Mouse (Mus musculus): Measurements from ENCODE around the gene Lin7c. TPM values are rescaled to one million over a fixed set of nuclear protein-coding genes. Genes with fewer than 3 reads are reported as not detected.

Gene Lin7c
- total and polyA plus RNA-seq, 3 experiments, result 6.9 to 43.6 (median 43.3) TPM

GRCm38 (mm10) chr2:109935194-109935593, 44.5 kb downstream of the Lin7c start:
- Histone ChIP-seq H3K27ac (no peak overlapping the region), H3K9ac (ENCODE audit: low read depth, low read length) (no peak overlapping the region), H3K4me1 (ENCODE audit: control insufficient read depth, insufficient read depth, low read length) (peaks cover 1% of the 10 kb centered on the region), H3K36me3 (ENCODE audit: control insufficient read depth, insufficient read depth, low read length) (peaks cover 4% of the 10 kb centered on the region; the same call in 1 of the 2 replicates), H3K27me3 (ENCODE audit: control insufficient read depth, insufficient read depth, low read length) (no peaks in the 10 kb centered on the region), H3K4me3 (no peak overlapping the region), H3K79me2 (replicated peaks; ENCODE audit: control insufficient read depth, insufficient read depth, low read length) (peaks cover 2% of the 10 kb centered on the region; the same call in 1 of the 2 replicates)
- DNase-seq, result no peak
- intact Hi-C loops (cut with DNase I), result no loop called here
- TF ChIP-seq EP300 (IDR thresholded peaks at IDR 0.05; ENCODE audit: insufficient read depth, low read depth, low read length) (no peak), POLR2A (IDR thresholded peaks at IDR 0.05; ENCODE audit: insufficient read depth, low read depth, low read length) (no peak), CTCF (IDR thresholded peaks at IDR 0.05) (no peak)
- 98% methylated on average over 3 of the region's 3 CpGs for WGBS

DNA sequence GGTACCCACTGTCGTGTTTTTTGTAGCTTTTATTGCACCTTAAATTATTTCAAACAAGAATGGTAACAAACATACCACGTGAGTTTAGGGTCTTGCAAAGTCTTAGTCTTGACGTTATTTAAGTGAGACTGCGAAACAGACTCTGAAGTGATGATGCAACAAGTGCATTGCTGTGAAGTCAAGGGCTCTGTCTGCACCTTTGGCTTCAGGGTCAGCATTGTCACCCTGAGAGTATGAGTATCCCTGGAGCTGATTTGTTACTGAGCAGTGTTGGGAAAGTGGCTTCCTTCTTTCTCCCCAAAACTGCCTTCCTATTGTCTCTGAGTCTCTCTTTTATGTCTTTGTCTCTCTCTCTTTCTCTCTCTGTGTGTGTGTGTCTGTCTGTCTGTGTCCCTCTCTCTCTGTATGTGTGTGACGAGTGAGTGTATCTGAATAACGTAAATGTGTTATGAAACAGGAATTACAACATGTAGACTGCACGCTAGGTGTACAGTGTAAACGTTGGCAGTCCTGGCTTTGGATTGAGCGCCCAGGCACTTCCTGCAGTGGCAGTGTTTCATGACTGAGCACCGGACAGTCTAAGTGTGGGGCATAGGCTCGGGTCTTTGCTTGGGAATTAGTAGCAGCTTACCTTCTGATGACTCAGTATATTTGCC, 45.2 kb downstream of the Lin7c start:
- H3K27me3 ChIP-seq (ENCODE audit: control insufficient read depth, insufficient read depth, low read length), result no peaks in the 10 kb centered on the region
- no peak overlapping the region for H3K4me3 ChIP-seq
- H3K9ac ChIP-seq (ENCODE audit: low read depth, low read length), result no peak overlapping the region
- H3K36me3 ChIP-seq (ENCODE audit: control insufficient read depth, insufficient read depth, low read length), result peaks cover 4% of the 10 kb centered on the region; the same call in 1 of the 2 replicates
- H3K79me2 ChIP-seq (replicated peaks; ENCODE audit: control insufficient read depth, insufficient read depth, low read length), result peaks cover 2% of the 10 kb centered on the region; the same call in 1 of the 2 replicates
- WGBS, result 67% methylated on average over 11 of the region's 11 CpGs
- no peak overlapping the region for H3K27ac ChIP-seq
- peaks cover 1% of the 10 kb centered on the region for H3K4me1 ChIP-seq (ENCODE audit: control insufficient read depth, insufficient read depth, low read length)
- TF ChIP-seq EP300 (IDR thresholded peaks at IDR 0.05; ENCODE audit: insufficient read depth, low read depth, low read length) (no peak), CTCF (IDR thresholded peaks at IDR 0.05) (no peak), POLR2A (IDR thresholded peaks at IDR 0.05; ENCODE audit: insufficient read depth, low read depth, low read length) (no peak)
- intact Hi-C loops (cut with DNase I), result no loop called here
- DNase-seq, result no peak

GRCm38 (mm10) chr2:109936410-109936755, 45.7 kb downstream of the Lin7c start:
- intact Hi-C loops (cut with DNase I), result no loop called here
- Histone ChIP-seq H3K4me1 (ENCODE audit: control insufficient read depth, insufficient read depth, low read length) (peaks cover 1% of the 10 kb centered on the region), H3K79me2 (replicated peaks; ENCODE audit: control insufficient read depth, insufficient read depth, low read length) (peaks cover 2% of the 10 kb centered on the region; the same call in 1 of the 2 replicates), H3K27me3 (ENCODE audit: control insufficient read depth, insufficient read depth, low read length) (no peaks in the 10 kb centered on the region), H3K4me3 (no peak overlapping the region), H3K36me3 (ENCODE audit: control insufficient read depth, insufficient read depth, low read length) (peaks cover 4% of the 10 kb centered on the region; the same call in 1 of the 2 replicates), H3K9ac (ENCODE audit: low read depth, low read length) (no peak overlapping the region), H3K27ac (no peak overlapping the region)
- TF ChIP-seq CTCF (IDR thresholded peaks at IDR 0.05) (no peak), EP300 (IDR thresholded peaks at IDR 0.05; ENCODE audit: insufficient read depth, low read depth, low read length) (no peak), POLR2A (IDR thresholded peaks at IDR 0.05; ENCODE audit: insufficient read depth, low read depth, low read length) (no peak)
- 73% methylated on average over 2 of the region's 2 CpGs for WGBS
- DNase-seq, result no peak

GRCm38 (mm10) chr2:109941973-109942444, 51.4 kb downstream of the Lin7c start:
- H3K27me3 ChIP-seq (ENCODE audit: control insufficient read depth, insufficient read depth, low read length), result no peaks in the 10 kb centered on the region
- intact Hi-C loops (cut with DNase I), result no loop called here
- no peak for DNase-seq
- TF ChIP-seq CTCF (IDR thresholded peaks at IDR 0.05) (no peak), EP300 (IDR thresholded peaks at IDR 0.05; ENCODE audit: insufficient read depth, low read depth, low read length) (no peak), POLR2A (IDR thresholded peaks at IDR 0.05; ENCODE audit: insufficient read depth, low read depth, low read length) (no peak)
- H3K79me2 ChIP-seq (replicated peaks; ENCODE audit: control insufficient read depth, insufficient read depth, low read length), result no peaks in the 10 kb centered on the region; the same call in 1 of the 2 replicates
- peaks cover 2% of the 10 kb centered on the region; the same call in 1 of the 2 replicates for H3K36me3 ChIP-seq (ENCODE audit: control insufficient read depth, insufficient read depth, low read length)
- H3K4me3 ChIP-seq, result no peak overlapping the region
- H3K9ac ChIP-seq (ENCODE audit: low read depth, low read length), result no peak overlapping the region
- H3K4me1 ChIP-seq (ENCODE audit: control insufficient read depth, insufficient read depth, low read length), result peaks cover 4% of the 10 kb centered on the region
- WGBS, result 67% methylated on average over 5 of the region's 5 CpGs
- H3K27ac ChIP-seq, result no peak overlapping the region

DNA sequence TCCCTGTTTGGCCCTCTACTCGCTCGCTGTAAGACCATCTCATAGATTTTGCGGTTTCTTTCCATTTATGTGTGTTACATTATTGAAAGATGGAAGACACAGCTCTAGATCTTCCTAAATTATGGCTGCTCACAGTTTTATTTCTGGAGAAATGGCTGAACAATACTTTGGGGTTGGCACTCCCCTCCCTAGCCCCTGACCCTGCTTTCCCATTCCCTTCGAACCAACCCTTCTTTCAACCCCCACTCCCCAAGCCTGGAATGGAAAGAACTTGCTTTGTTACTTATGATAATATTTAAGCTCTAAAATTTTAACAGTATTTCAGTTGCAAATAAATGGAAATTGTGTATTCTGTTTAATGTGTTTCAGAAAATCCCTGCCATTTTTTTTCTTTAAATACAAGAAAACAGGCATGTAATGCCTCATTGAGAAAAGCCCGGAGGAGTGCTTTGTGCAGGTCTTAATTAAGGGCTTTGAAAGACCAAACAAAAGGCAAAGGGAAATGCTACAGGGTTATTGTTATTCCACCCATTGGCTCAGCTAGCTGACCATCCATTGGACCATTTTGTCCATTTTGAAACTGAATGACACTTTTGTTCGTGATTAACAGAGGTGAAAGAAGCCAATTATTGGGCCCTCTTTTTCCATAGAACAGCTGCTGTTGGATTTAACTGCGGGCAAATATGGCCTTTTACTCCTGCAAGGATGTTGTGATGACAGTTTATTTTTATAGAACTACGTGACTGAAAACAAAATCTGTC, 52.3 kb downstream of the Lin7c start:
- intact Hi-C loops (cut with DNase I), result no loop called here
- Histone ChIP-seq H3K79me2 (replicated peaks; ENCODE audit: control insufficient read depth, insufficient read depth, low read length) (no peaks in the 10 kb centered on the region; the same call in 1 of the 2 replicates), H3K27ac (no peak overlapping the region), H3K36me3 (ENCODE audit: control insufficient read depth, insufficient read depth, low read length) (peaks cover 2% of the 10 kb centered on the region; the same call in 1 of the 2 replicates), H3K4me1 (ENCODE audit: control insufficient read depth, insufficient read depth, low read length) (peaks cover 4% of the 10 kb centered on the region), H3K9ac (ENCODE audit: low read depth, low read length) (no peak overlapping the region), H3K4me3 (no peak overlapping the region), H3K27me3 (ENCODE audit: control insufficient read depth, insufficient read depth, low read length) (no peaks in the 10 kb centered on the region)
- DNase-seq, result no peak
- WGBS, result 87% methylated on average over 8 of the region's 8 CpGs
- no peak for TF ChIP-seq POLR2A (IDR thresholded peaks at IDR 0.05; ENCODE audit: insufficient read depth, low read depth, low read length)
- no peak for TF ChIP-seq EP300 (IDR thresholded peaks at IDR 0.05; ENCODE audit: insufficient read depth, low read depth, low read length)
- no peak for TF ChIP-seq CTCF (IDR thresholded peaks at IDR 0.05)

Measured in heart, adult 2 months (tissue).